Mouse (Mus musculus): ENCODE measurements at regions not wholly inside any gene's neighbourhood (a gene's known extent, or its start where the extent isn't known, plus 50 kb on each side); places are given as distances from the start of the nearest gene placed in this dataset.
A peak's percentile ranks its signal among the peaks of the same experiment; 100 is the strongest.

- no peak overlapping the region for H3K4me2 ChIP-seq (ENCODE audit: low read depth, low read length)
- no peak for ATAC-seq
- no peaks in the 10 kb centered on the region for H3K36me3 ChIP-seq (ENCODE audit: insufficient read depth, low read length)
- no peak overlapping the region for H3K9ac ChIP-seq (replicated peaks; ENCODE audit: low read length)
- peak overlapping the region; percentile 23; the same call in 1 of the 2 replicates for H3K27ac ChIP-seq
- no peak for TF ChIP-seq CTCF (IDR thresholded peaks at IDR 0.05; ENCODE audit: low read depth)
- WGBS, result 59% methylated on average over 3 of the region's 3 CpGs
- peak; percentile 62 for DNase-seq (ENCODE audit: low spot score)
- H3K27me3 ChIP-seq (ENCODE audit: insufficient read depth, low read length), result no peaks in the 10 kb centered on the region
- no peaks in the 10 kb centered on the region for H3K9me3 ChIP-seq (ENCODE audit: low read length)
- H3K4me1 ChIP-seq (ENCODE audit: insufficient read depth, low read length), result no peaks in the 10 kb centered on the region
- H3K4me3 ChIP-seq (ENCODE audit: low read length), result no peak overlapping the region
Observed at GRCm38 (mm10) chr12:71606366-71606765, 224.5 kb upstream of the Daam1 start.

- no peak for TF ChIP-seq CTCF (IDR thresholded peaks at IDR 0.05; ENCODE audit: low read depth)
- no peak overlapping the region for H3K4me2 ChIP-seq (ENCODE audit: low read depth, low read length)
Observed at GRCm38 (mm10) chr12:71607966-71608365, 222.9 kb upstream of the Daam1 start.

GRCm38 (mm10) chr12:71613326-71613725 is 217.6 kb upstream of the Daam1 start:
- Histone ChIP-seq H3K27ac (no peak overlapping the region), H3K4me3 (ENCODE audit: low read length) (no peak overlapping the region), H3K9ac (replicated peaks; ENCODE audit: low read length) (no peak overlapping the region), H3K27me3 (ENCODE audit: insufficient read depth, low read length) (no peaks in the 10 kb centered on the region), H3K36me3 (ENCODE audit: insufficient read depth, low read length) (no peaks in the 10 kb centered on the region), H3K4me2 (ENCODE audit: low read depth, low read length) (no peak overlapping the region), H3K9me3 (ENCODE audit: low read length) (no peaks in the 10 kb centered on the region), H3K4me1 (ENCODE audit: insufficient read depth, low read length) (no peaks in the 10 kb centered on the region)
- WGBS, result 64% methylated on average over 8 of the region's 8 CpGs
- no peak for TF ChIP-seq CTCF (IDR thresholded peaks at IDR 0.05; ENCODE audit: low read depth)
- DNase-seq (ENCODE audit: low spot score) (no peak), ATAC-seq (no peak)

More at GRCm38 (mm10) chr12:71607966-71608365, 222.9 kb upstream of the Daam1 start:
- Histone ChIP-seq H3K4me1 (ENCODE audit: insufficient read depth, low read length) (no peaks in the 10 kb centered on the region), H3K36me3 (ENCODE audit: insufficient read depth, low read length) (no peaks in the 10 kb centered on the region), H3K27me3 (ENCODE audit: insufficient read depth, low read length) (no peaks in the 10 kb centered on the region), H3K27ac (no peak overlapping the region), H3K9ac (replicated peaks; ENCODE audit: low read length) (no peak overlapping the region), H3K9me3 (ENCODE audit: low read length) (no peaks in the 10 kb centered on the region), H3K4me3 (ENCODE audit: low read length) (no peak overlapping the region)
- DNase-seq (ENCODE audit: low spot score) (no peak), ATAC-seq (no peak)
- 92% methylated on average over 4 of the region's 4 CpGs for WGBS

GRCm38 (mm10) chr12:71614945-71615344 is 215.9 kb upstream of the Daam1 start:
- no peaks in the 10 kb centered on the region for H3K36me3 ChIP-seq (ENCODE audit: insufficient read depth, low read length)
- H3K27me3 ChIP-seq (ENCODE audit: insufficient read depth, low read length), result no peaks in the 10 kb centered on the region
- no peak overlapping the region for H3K4me3 ChIP-seq (ENCODE audit: low read length)
- DNase-seq (ENCODE audit: low spot score) (no peak), ATAC-seq (no peak)
- H3K4me1 ChIP-seq (ENCODE audit: insufficient read depth, low read length), result no peaks in the 10 kb centered on the region
- H3K9ac ChIP-seq (replicated peaks; ENCODE audit: low read length), result no peak overlapping the region
- TF ChIP-seq CTCF (IDR thresholded peaks at IDR 0.05; ENCODE audit: low read depth), result no peak
- WGBS, result 87% methylated on average over 2 of the region's 2 CpGs
- no peak overlapping the region for H3K4me2 ChIP-seq (ENCODE audit: low read depth, low read length)
- no peak overlapping the region for H3K27ac ChIP-seq
- no peaks in the 10 kb centered on the region for H3K9me3 ChIP-seq (ENCODE audit: low read length)

GRCm38 (mm10) chr12:71615383-71615782 is 215.5 kb upstream of the Daam1 start:
- Histone ChIP-seq H3K4me2 (ENCODE audit: low read depth, low read length) (no peak overlapping the region), H3K27me3 (ENCODE audit: insufficient read depth, low read length) (no peaks in the 10 kb centered on the region), H3K27ac (no peak overlapping the region), H3K9me3 (ENCODE audit: low read length) (no peaks in the 10 kb centered on the region), H3K9ac (replicated peaks; ENCODE audit: low read length) (no peak overlapping the region), H3K4me3 (ENCODE audit: low read length) (no peak overlapping the region), H3K36me3 (ENCODE audit: insufficient read depth, low read length) (no peaks in the 10 kb centered on the region), H3K4me1 (ENCODE audit: insufficient read depth, low read length) (no peaks in the 10 kb centered on the region)
- TF ChIP-seq CTCF (IDR thresholded peaks at IDR 0.05; ENCODE audit: low read depth), result no peak
- WGBS, result 51% methylated on average over 2 of the region's 2 CpGs
- DNase-seq (ENCODE audit: low spot score), result no peak
- no peak for ATAC-seq

- no peak for ATAC-seq
- Histone ChIP-seq H3K27me3 (ENCODE audit: insufficient read depth, low read length) (no peaks in the 10 kb centered on the region), H3K9me3 (ENCODE audit: low read length) (no peaks in the 10 kb centered on the region), H3K4me3 (ENCODE audit: low read length) (no peak overlapping the region), H3K4me1 (ENCODE audit: insufficient read depth, low read length) (no peaks in the 10 kb centered on the region), H3K4me2 (ENCODE audit: low read depth, low read length) (no peak overlapping the region), H3K27ac (no peak overlapping the region), H3K36me3 (ENCODE audit: insufficient read depth, low read length) (no peaks in the 10 kb centered on the region), H3K9ac (replicated peaks; ENCODE audit: low read length) (no peak overlapping the region)
- TF ChIP-seq CTCF (IDR thresholded peaks at IDR 0.05; ENCODE audit: low read depth), result no peak
- 78% methylated on average over 4 of the region's 4 CpGs for WGBS
- DNase-seq (ENCODE audit: low spot score), result no peak
Observed at GRCm38 (mm10) chr12:71616121-71616520, 214.8 kb upstream of the Daam1 start.

- 70% methylated on average over 6 of the region's 6 CpGs for WGBS
Observed at GRCm38 (mm10) chr12:71618466-71618865, 212.4 kb upstream of the Daam1 start.

More at GRCm38 (mm10) chr12:71618466-71618865, 212.4 kb upstream of the Daam1 start:
- Histone ChIP-seq H3K9ac (replicated peaks; ENCODE audit: low read length) (no peak overlapping the region), H3K4me2 (ENCODE audit: low read depth, low read length) (no peak overlapping the region), H3K27ac (no peak overlapping the region), H3K9me3 (ENCODE audit: low read length) (no peaks in the 10 kb centered on the region), H3K36me3 (ENCODE audit: insufficient read depth, low read length) (no peaks in the 10 kb centered on the region), H3K27me3 (ENCODE audit: insufficient read depth, low read length) (no peaks in the 10 kb centered on the region), H3K4me1 (ENCODE audit: insufficient read depth, low read length) (no peaks in the 10 kb centered on the region), H3K4me3 (ENCODE audit: low read length) (no peak overlapping the region)
- TF ChIP-seq CTCF (IDR thresholded peaks at IDR 0.05; ENCODE audit: low read depth), result no peak
- no peak for ATAC-seq
- no peak for DNase-seq (ENCODE audit: low spot score)
